Mouse (Mus musculus) cortical plate, adult 2 months (tissue): Measurements from ENCODE around the gene Vdac1. TPM values are rescaled to one million over a fixed set of nuclear protein-coding genes. Genes with fewer than 3 reads are reported as not detected.

ENCODE experiments used
- H3K27ac ChIP-seq: fragments of 200-500 bp; 2 replicates; pipeline ENCODE4 v1.5.1; 2012; ENCODE audit warnings: low read length, control low read depth, inconsistent platforms; ENCODE audit not compliant: insufficient read depth
- H3K4me1 ChIP-seq: fragments of 200-500 bp; 2 replicates; pipeline ENCODE4 v1.6.1; 2011; ENCODE audit warnings: low read length; ENCODE audit not compliant: control insufficient read depth, insufficient read depth
- H3K4me3 ChIP-seq: fragments of 200-500 bp; 2 replicates; pipeline ENCODE4 v1.5.1; 2011; ENCODE audit warnings: mild to moderate bottlenecking, low read length, control low read depth; ENCODE audit not compliant: insufficient read depth
- CTCF ChIP-seq: fragments of 200-500 bp; IDR thresholded peaks from 2 replicates; pipeline ENCODE4 v1.5.1; 2011; ENCODE audit warnings: mild to moderate bottlenecking, control low read depth, low read length; ENCODE audit not compliant: insufficient read depth; ENCODE audit errors: extremely low read depth
- POLR2A ChIP-seq: fragments of 200-500 bp; IDR thresholded peaks from 2 replicates; pipeline ENCODE4 v1.6.1; 2011; ENCODE audit warnings: mild to moderate bottlenecking, low read length, control low read depth; ENCODE audit not compliant: insufficient read depth; ENCODE audit errors: extremely low read depth
- polyA plus RNA-seq: library from polyadenylated mRNA; depleted of rRNA; stranded (reverse); fragments of >200 nt; gene quantifications from 2 replicates; pipeline ENCODE4 v1.2.3, GENCODE M21; 2012

The Vdac1 gene
- polyA plus RNA-seq, 1 experiment = 362 TPM

- peaks cover 2% of the 10 kb centered on the region; the same call in 1 of the 2 replicates for H3K4me1 ChIP-seq
- H3K27ac ChIP-seq = no peak overlapping the region
- no peak overlapping the region for H3K4me3 ChIP-seq
- TF ChIP-seq POLR2A = no peak
- TF ChIP-seq CTCF = no peak
Observed at GRCm38 (mm10) chr11:52342296-52342695, 18.4 kb upstream of the Vdac1 start.

- Histone ChIP-seq H3K4me3 (no peak overlapping the region), H3K27ac (no peak overlapping the region), H3K4me1 (peaks cover 2% of the 10 kb centered on the region; the same call in 1 of the 2 replicates)
- peak; percentile 75 for TF ChIP-seq CTCF
- TF ChIP-seq POLR2A = no peak
Observed at GRCm38 (mm10) chr11:52343162-52343561, 17.5 kb upstream of the Vdac1 start.

- Histone ChIP-seq H3K4me3 (no peak overlapping the region), H3K4me1 (no peaks in the 10 kb centered on the region), H3K27ac (peak overlapping the region; percentile 27; the same call in 1 of the 2 replicates)
- TF ChIP-seq CTCF (no peak), POLR2A (no peak)
Observed at GRCm38 (mm10) chr11:52344991-52345777, 15.5 kb upstream of the Vdac1 start.

- peak overlapping the region; percentile 27; the same call in 1 of the 2 replicates for H3K27ac ChIP-seq
- H3K4me1 ChIP-seq = no peaks in the 10 kb centered on the region
- no peak overlapping the region for H3K4me3 ChIP-seq
- TF ChIP-seq CTCF (peak; percentile 92), POLR2A (0 out of 2 replicates have a peak, but pooled peaks have one; percentile 20)
Observed at GRCm38 (mm10) chr11:52345939-52346634, 14.6 kb upstream of the Vdac1 start.

- no peak for TF ChIP-seq POLR2A
- H3K4me1 ChIP-seq = no peaks in the 10 kb centered on the region
- H3K27ac ChIP-seq = 0 out of 2 replicates have a peak overlapping the region, but pooled peaks have one; percentile 14
- no peak overlapping the region; the same call in 1 of the 2 replicates for H3K4me3 ChIP-seq
Observed at GRCm38 (mm10) chr11:52346635-52347005, 14.0 kb upstream of the Vdac1 start.

GRCm38 (mm10) chr11:52348156-52348555, 12.5 kb upstream of the Vdac1 start:
- no peak for TF ChIP-seq CTCF
- TF ChIP-seq POLR2A = no peak
- H3K27ac ChIP-seq = no peak overlapping the region
- no peak overlapping the region for H3K4me3 ChIP-seq
- H3K4me1 ChIP-seq = no peaks in the 10 kb centered on the region

GRCm38 (mm10) chr11:52348724-52349123, 11.9 kb upstream of the Vdac1 start:
- no peak for TF ChIP-seq POLR2A
- TF ChIP-seq CTCF = no peak
- no peak overlapping the region for H3K4me3 ChIP-seq
- no peak overlapping the region for H3K27ac ChIP-seq
- no peaks in the 10 kb centered on the region for H3K4me1 ChIP-seq

GRCm38 (mm10) chr11:52350924-52351323, 9.7 kb upstream of the Vdac1 start:
- H3K27ac ChIP-seq = no peak overlapping the region
- no peaks in the 10 kb centered on the region for H3K4me1 ChIP-seq
- H3K4me3 ChIP-seq = no peak overlapping the region
- TF ChIP-seq POLR2A (no peak), CTCF (no peak)

GRCm38 (mm10) chr11:52352271-52352670, 8.4 kb upstream of the Vdac1 start:
- TF ChIP-seq POLR2A = no peak
- no peak for TF ChIP-seq CTCF
- H3K4me1 ChIP-seq = no peaks in the 10 kb centered on the region
- no peak overlapping the region for H3K4me3 ChIP-seq
- H3K27ac ChIP-seq = no peak overlapping the region

- Histone ChIP-seq H3K4me1 (no peaks in the 10 kb centered on the region), H3K27ac (no peak overlapping the region), H3K4me3 (no peak overlapping the region)
- TF ChIP-seq POLR2A = no peak
- no peak for TF ChIP-seq CTCF
Observed at GRCm38 (mm10) chr11:52354644-52355043, 6.0 kb upstream of the Vdac1 start.
